Mouse (Mus musculus) stomach, postnatal 0 days (tissue): ENCODE measurements around the gene Xylt1.

Source experiments
- CTCF ChIP-seq: IDR thresholded peaks from 2 replicates; pipeline ENCODE4 v1.5.1; 2016; ENCODE audit warnings: antibody characterized with exemption, low read depth, mild to moderate bottlenecking, moderate library complexity
- EP300 ChIP-seq: optimal IDR thresholded peaks from 2 replicates; pipeline ENCODE3; 2016; ENCODE audit warnings: antibody characterized with exemption

GRCm38 (mm10) chr7:117478937-117479336 is 98.2 kb downstream of the Xylt1 start:
- no peak for TF ChIP-seq CTCF
- no peak for TF ChIP-seq EP300
